8 mouse cellular contexts compared by ENCODE assay signal in the genomic region with DNA sequence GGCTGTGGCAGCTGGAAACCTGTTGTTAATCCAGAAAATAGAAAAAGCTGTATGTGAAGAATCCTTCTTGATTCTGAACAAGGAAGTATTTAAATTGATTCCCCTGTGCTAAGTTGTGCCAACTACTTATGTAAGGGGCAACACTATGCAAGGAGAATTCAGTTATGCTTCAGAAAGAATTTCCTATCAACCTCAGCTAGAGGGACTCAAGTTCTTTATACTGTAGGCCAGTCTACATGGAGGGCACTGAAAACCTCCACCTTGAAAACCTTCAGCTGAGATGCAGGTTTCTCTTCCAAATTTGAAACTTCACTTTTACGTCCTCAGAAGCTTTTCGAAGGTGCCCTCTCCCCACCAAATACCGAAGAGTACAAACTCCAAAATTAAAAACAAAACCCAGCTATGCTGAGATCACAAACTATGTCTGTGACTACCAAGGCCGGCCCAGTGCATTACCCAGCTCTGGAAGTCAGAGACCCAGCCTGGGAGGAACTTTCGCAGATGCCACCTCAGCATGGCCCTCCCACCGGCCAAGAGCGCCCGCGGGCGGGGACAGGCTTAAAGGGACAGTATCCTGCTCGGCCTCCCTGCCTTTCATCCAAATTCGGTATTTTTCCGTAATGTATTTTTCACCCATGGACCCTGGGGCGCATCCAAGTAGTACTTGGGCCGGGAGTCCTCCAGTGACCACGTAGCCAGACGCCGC. TPM values are rescaled to one million over a fixed set of nuclear protein-coding genes. Genes with fewer than 3 reads are reported as not detected.
DNase-seq lines count a peak whose midpoint lies in the region; ATAC-seq and TF ChIP-seq lines count a peak whose summit lies in the region.

No protein-coding gene starts in this region.

- peak overlapping the region; percentile 96 for H3K4me3 ChIP-seq in embryonic facial prominence, embryonic 10.5 days
- peak overlapping the region; percentile 72 for H3K4me3 ChIP-seq in intestine, postnatal 0 days (ENCODE audit: low read depth, low read length)
- H3K4me3 ChIP-seq in limb, embryonic 12.5 days (replicated peaks) = peak overlapping the region; percentile 91
- peak overlapping the region; percentile 65 for H3K4me3 ChIP-seq in midbrain, embryonic 14.5 days (replicated peaks; ENCODE audit: low read depth, low read length)
- H3K4me3 ChIP-seq in spleen, adult 2 months (ENCODE audit: extremely low read depth, insufficient read depth, insufficient read length) = peak overlapping the region; percentile 87

- TF ChIP-seq POLR2A in spleen, adult 2 months (IDR thresholded peaks at IDR 0.05; ENCODE audit: low read depth, low read length) = no peak

- peak overlapping the region; percentile 75 for H3K4me2 ChIP-seq in intestine, postnatal 0 days (replicated peaks; ENCODE audit: low read depth)
- H3K4me2 ChIP-seq in limb, embryonic 12.5 days = peak overlapping the region; percentile 66
- peak overlapping the region; percentile 97 for H3K4me2 ChIP-seq in midbrain, embryonic 14.5 days (ENCODE audit: low read length)

- peaks cover 34% of the 10 kb centered on the region for H3K36me3 ChIP-seq in embryonic facial prominence, embryonic 10.5 days (replicated peaks)
- peaks cover 14% of the 10 kb centered on the region for H3K36me3 ChIP-seq in intestine, postnatal 0 days (ENCODE audit: control insufficient read depth, insufficient read depth)
- peaks cover 30% of the 10 kb centered on the region for H3K36me3 ChIP-seq in limb, embryonic 12.5 days
- H3K36me3 ChIP-seq in midbrain, embryonic 14.5 days (ENCODE audit: control insufficient read depth, insufficient read depth, low read length) = peaks cover 6% of the 10 kb centered on the region; the same call in 1 of the 2 replicates
- H3K36me3 ChIP-seq in spleen, adult 2 months (ENCODE audit: control insufficient read depth, insufficient read depth, low read length) = peaks cover 7% of the 10 kb centered on the region

- peak; percentile 78 for DNase-seq in ovary, adult 18-20 months (ENCODE audit: low spot score)
- no peak for DNase-seq in ovary, postnatal 10 days (ENCODE audit: low spot score)
- DNase-seq in embryonic facial prominence, embryonic 10.5 days (ENCODE audit: low spot score) = peak; percentile 81
- DNase-seq in midbrain, embryonic 14.5 days = peak; percentile 69
- DNase-seq in spleen, adult 2 months (ENCODE audit: low read depth in 1 of 2, low spot score in 2 of 2) = peak in 1 of 2 experiments; percentile 59

- ATAC-seq in granulocyte monocyte progenitor cell, adult 5-6 weeks (replicated peaks; ENCODE audit: poor library complexity, severe bottlenecking) = peak; percentile 61
- ATAC-seq in intestine, postnatal 0 days = peak; percentile 71
- peak; percentile 72; the same call in 1 of the 2 replicates for ATAC-seq in limb, embryonic 12.5 days (ENCODE audit: insufficient number of reproducible peaks, insufficient read depth, low FRiP score, low TSS enrichment, low read depth)
- ATAC-seq in midbrain, embryonic 14.5 days (ENCODE audit: low FRiP score, low TSS enrichment) = peak; percentile 59; the same call in 1 of the 2 replicates

- H3K9ac ChIP-seq in intestine, postnatal 0 days (ENCODE audit: low read depth, low read length) = peak overlapping the region; percentile 94
- peak overlapping the region; percentile 90 for H3K9ac ChIP-seq in limb, embryonic 12.5 days (replicated peaks)
- H3K9ac ChIP-seq in midbrain, embryonic 14.5 days (replicated peaks; ENCODE audit: low read length) = peak overlapping the region; percentile 68

- no peaks in the 10 kb centered on the region for H3K9me3 ChIP-seq in embryonic facial prominence, embryonic 10.5 days
- H3K9me3 ChIP-seq in intestine, postnatal 0 days (ENCODE audit: control insufficient read depth) = no peaks in the 10 kb centered on the region
- no peaks in the 10 kb centered on the region for H3K9me3 ChIP-seq in limb, embryonic 12.5 days
- H3K9me3 ChIP-seq in midbrain, embryonic 14.5 days (ENCODE audit: control insufficient read depth, low read length) = no peaks in the 10 kb centered on the region

- TF ChIP-seq CTCF in intestine, postnatal 0 days (IDR thresholded peaks at IDR 0.05; ENCODE audit: low read depth) = peak; percentile 37
- no peak for TF ChIP-seq CTCF in spleen, adult 2 months (IDR thresholded peaks at IDR 0.05; ENCODE audit: extremely low read depth, insufficient read depth, insufficient read length, insufficient replicate concordance)

- 6% methylated on average over 18 of the region's 18 CpGs for WGBS in embryonic facial prominence, embryonic 10.5 days
- 4% methylated on average over 18 of the region's 18 CpGs for WGBS in intestine, postnatal 0 days
- 5% methylated on average over 18 of the region's 18 CpGs for WGBS in limb, embryonic 12.5 days
- WGBS in midbrain, embryonic 14.5 days = 7% methylated on average over 18 of the region's 18 CpGs
- 2% methylated on average over 18 of the region's 18 CpGs for WGBS in spleen, adult 2 months

- H3K27ac ChIP-seq in embryonic facial prominence, embryonic 10.5 days (replicated peaks) = peak overlapping the region; percentile 93
- peak overlapping the region; percentile 97 for H3K27ac ChIP-seq in intestine, postnatal 0 days (ENCODE audit: low read depth, low read length)
- H3K27ac ChIP-seq in limb, embryonic 12.5 days = peak overlapping the region; percentile 96
- 0 out of 2 replicates have a peak overlapping the region, but pooled peaks have one; percentile 63 for H3K27ac ChIP-seq in midbrain, embryonic 14.5 days (replicated peaks; ENCODE audit: low read depth, low read length)
- peak overlapping the region; percentile 83 for H3K27ac ChIP-seq in spleen, adult 2 months (ENCODE audit: insufficient read depth, low read length)

- H3K4me1 ChIP-seq in embryonic facial prominence, embryonic 10.5 days = peaks cover 27% of the 10 kb centered on the region
- H3K4me1 ChIP-seq in intestine, postnatal 0 days (replicated peaks; ENCODE audit: control insufficient read depth, insufficient read depth, low read length) = peaks cover 11% of the 10 kb centered on the region
- peaks cover 22% of the 10 kb centered on the region for H3K4me1 ChIP-seq in limb, embryonic 12.5 days (replicated peaks)
- H3K4me1 ChIP-seq in midbrain, embryonic 14.5 days (ENCODE audit: control insufficient read depth, insufficient read depth, low read length) = peaks cover 10% of the 10 kb centered on the region; the same call in 1 of the 2 replicates
- 0 out of 2 replicates have a peak, but pooled peaks cover 2% of the 10 kb centered on the region for H3K4me1 ChIP-seq in spleen, adult 2 months (ENCODE audit: control insufficient read depth, insufficient read depth, insufficient read length)

- no peaks in the 10 kb centered on the region for H3K27me3 ChIP-seq in embryonic facial prominence, embryonic 10.5 days (replicated peaks; ENCODE audit: low read depth, poor library complexity, severe bottlenecking)
- H3K27me3 ChIP-seq in intestine, postnatal 0 days (replicated peaks; ENCODE audit: control insufficient read depth, insufficient read depth, low read length) = no peaks in the 10 kb centered on the region
- H3K27me3 ChIP-seq in limb, embryonic 12.5 days = no peaks in the 10 kb centered on the region
- no peaks in the 10 kb centered on the region for H3K27me3 ChIP-seq in midbrain, embryonic 14.5 days (ENCODE audit: control insufficient read depth, insufficient read depth, low read length)
- no peaks in the 10 kb centered on the region for H3K27me3 ChIP-seq in spleen, adult 2 months (ENCODE audit: control insufficient read depth, insufficient read depth, low read length)

RNA-seq across cellular contexts. Expression of gene Hdlbp, which starts 34.1 kb away (rescaled TPM):
- polyA plus RNA-seq in embryonic facial prominence, embryonic 10.5 days (2016; fragmentation: Nextera tagmentation; extraction: Ambion mirVana) = 124 and 126 TPM in 2 replicates
- 176 and 186 TPM in 2 replicates for total RNA-seq in granulocyte monocyte progenitor cell, adult 5-6 weeks (2014; fragmentation: Nextera tagmentation)
- 137 and 149 TPM in 2 replicates for total RNA-seq in granulocyte monocyte progenitor cell, adult 5-6 weeks (2017)
- 170 and 175 TPM in 2 replicates for polyA plus RNA-seq in intestine, postnatal 0 days (2015; fragmentation: Nextera tagmentation; extraction: Ambion mirVana)
- 135 and 140 TPM in 2 replicates for polyA plus RNA-seq in limb, embryonic 12.5 days (2016; fragmentation: Nextera tagmentation; extraction: Ambion mirVana)
- 66.0 and 69.0 TPM in 2 replicates for polyA plus RNA-seq in midbrain, embryonic 14.5 days (2014; fragmentation: Nextera tagmentation; extraction: Ambion mirVana)
- 22.7 and 24.3 TPM in 2 replicates for polyA plus RNA-seq in spleen, adult 2 months (2012; rRNA removed)
